Mouse (Mus musculus): Measurements from ENCODE around the gene Ints12. TPM values are rescaled to one million over a fixed set of nuclear protein-coding genes. Genes with fewer than 3 reads are reported as not detected.

Ints12 gene
- polyA plus RNA-seq, 1 experiment from 2014 or later, result 23.2 TPM

- no peaks in the 10 kb centered on the region for H3K27me3 ChIP-seq (ENCODE audit: insufficient read depth, poor library complexity, severe bottlenecking)
- no peaks in the 10 kb centered on the region for H3K36me3 ChIP-seq
- WGBS, result 84% methylated on average over 6 of the region's 6 CpGs
- no peak for DNase-seq (ENCODE audit: low spot score)
- H3K4me1 ChIP-seq (replicated peaks), result peaks cover 6% of the 10 kb centered on the region; the same call in 1 of the 2 replicates
- no peak overlapping the region for H3K27ac ChIP-seq
- no peaks in the 10 kb centered on the region for H3K9me3 ChIP-seq
- no peak overlapping the region for H3K4me3 ChIP-seq
Observed at GRCm38 (mm10) chr3:133153629-133154028, 62.0 kb downstream of the Ints12 start.

GRCm38 (mm10) chr3:133154683-133155082 lies 63.0 kb downstream of the Ints12 start:
- Histone ChIP-seq H3K4me1 (replicated peaks) (peaks cover 6% of the 10 kb centered on the region; the same call in 1 of the 2 replicates), H3K27ac (no peak overlapping the region), H3K27me3 (ENCODE audit: insufficient read depth, poor library complexity, severe bottlenecking) (no peaks in the 10 kb centered on the region), H3K36me3 (no peaks in the 10 kb centered on the region), H3K9me3 (no peaks in the 10 kb centered on the region), H3K4me3 (no peak overlapping the region)
- DNase-seq (ENCODE audit: low spot score), result no peak
- WGBS, result 70% methylated on average over 8 of the region's 8 CpGs

- no peak for DNase-seq (ENCODE audit: low spot score)
- Histone ChIP-seq H3K36me3 (no peaks in the 10 kb centered on the region), H3K9me3 (no peaks in the 10 kb centered on the region), H3K4me3 (no peak overlapping the region), H3K27me3 (ENCODE audit: insufficient read depth, poor library complexity, severe bottlenecking) (no peaks in the 10 kb centered on the region), H3K27ac (no peak overlapping the region), H3K4me1 (replicated peaks) (peaks cover 6% of the 10 kb centered on the region; the same call in 1 of the 2 replicates)
- WGBS, result 85% methylated on average over 5 of the region's 5 CpGs
Observed at GRCm38 (mm10) chr3:133158260-133158659, 66.6 kb downstream of the Ints12 start.

Other genes with a start within 250 kb of the Ints12 start
- 13.2 and 15.3 TPM in 2 replicates for gene Npnt, start 141.5 kb upstream of the Ints12 start, polyA plus RNA-seq (2016; fragmentation: Nextera tagmentation; extraction: Ambion mirVana)
- 9.0 and 9.8 TPM in 2 replicates for gene Gstcd, start 193 bp downstream of the Ints12 start, polyA plus RNA-seq (2016; fragmentation: Nextera tagmentation; extraction: Ambion mirVana)
- gene Arhgef38, start 143.1 kb downstream of the Ints12 start, polyA plus RNA-seq (2016; fragmentation: Nextera tagmentation; extraction: Ambion mirVana), result 0.16 and 0.42 TPM in 2 replicates
- 79.3 and 84.1 TPM in 2 replicates for gene Ppa2, start 218.3 kb downstream of the Ints12 start, polyA plus RNA-seq (2016; fragmentation: Nextera tagmentation; extraction: Ambion mirVana)

Measured in hindbrain, embryonic 10.5 days (tissue).